24 mouse cellular contexts compared by ENCODE assay signal in the genomic region with DNA sequence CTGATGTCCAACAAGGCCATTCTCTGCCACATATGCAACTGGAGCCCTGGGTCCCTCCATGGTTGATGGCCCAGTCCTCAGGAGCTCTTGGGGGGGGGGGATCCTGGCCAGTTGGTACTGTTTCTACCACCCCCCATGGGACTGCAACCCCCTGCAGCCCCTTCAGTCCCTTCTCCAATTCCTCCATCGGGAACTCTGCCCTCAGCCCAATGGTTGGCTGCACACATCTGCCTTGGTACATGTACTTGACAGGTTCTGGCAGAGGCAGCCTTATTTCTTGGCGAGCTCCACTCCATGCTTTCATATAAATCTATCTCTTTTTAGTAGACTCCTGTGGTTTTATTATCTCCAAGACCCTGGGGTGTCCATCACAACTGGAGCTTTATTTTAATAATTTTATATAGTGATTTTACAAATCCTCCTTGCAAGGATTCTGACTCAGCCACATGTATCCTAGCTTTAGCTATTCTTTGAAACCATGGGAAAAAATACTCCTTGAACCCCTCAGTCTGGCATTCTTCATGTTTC.
A peak's percentile ranks its signal among the peaks of the same experiment; 100 is the strongest.
DNase-seq lines count a peak whose midpoint lies in the region; ATAC-seq and TF ChIP-seq lines count a peak whose summit lies in the region.
"Had no signal": no experiment of that assay in that cellular context is flagged by ENCODE, and none has a peak within 500 bp of the region (broad histone marks: within the 10 kb centered on the region; RNA-seq: fewer than 3 reads in every experiment).

No protein-coding gene starts in this region.

- no peaks in the 10 kb centered on the region for H3K36me3 ChIP-seq in heart, embryonic 10.5 days
- no peaks in the 10 kb centered on the region for H3K36me3 ChIP-seq in testis, adult 2 months (ENCODE audit: control insufficient read depth, insufficient read depth, low read length)
- H3K36me3 ChIP-seq: embryonic facial prominence, embryonic 12.5 days; embryonic facial prominence, embryonic 15.5 days; forebrain, embryonic 12.5 days; forebrain, embryonic 15.5 days; heart, embryonic 12.5 days; heart, embryonic 15.5 days; hindbrain, embryonic 10.5 days; hindbrain, embryonic 13.5 days; intestine, embryonic 15.5 days had no signal

- DNase-seq in heart, adult 11 months: peak; percentile 57
- no peak for DNase-seq in heart, embryonic 10.5 days (ENCODE audit: low spot score)
- no peak for DNase-seq in testis, postnatal 10 days (ENCODE audit: low spot score)
- DNase-seq in gastrocnemius, postnatal 36 days: no peak
- DNase-seq: adrenal gland, postnatal 10 days; adrenal gland, postnatal 36 days; cerebellum, adult 2 months; cerebellum, adult 9-11 months; gastrocnemius, postnatal 25 days; heart, postnatal 10 days; heart, postnatal 36 days had no signal

- WGBS in heart, embryonic 10.5 days: 80% methylated on average over 2 of the region's 2 CpGs

- peak; percentile 68 for ATAC-seq in megakaryocyte-erythroid progenitor cell, adult 5-6 weeks (replicated peaks; ENCODE audit: low FRiP score, low TSS enrichment, poor library complexity, severe bottlenecking)
- ATAC-seq: CD4-positive, CD25-positive, alpha-beta regulatory T cell, adult 4 months; forebrain, embryonic 15.5 days; hindbrain, embryonic 16.5 days; intestine, embryonic 15.5 days had no signal

- no peaks in the 10 kb centered on the region for H3K27me3 ChIP-seq in heart, embryonic 10.5 days (ENCODE audit: insufficient read depth, poor library complexity, severe bottlenecking)
- no peaks in the 10 kb centered on the region for H3K27me3 ChIP-seq in testis, adult 2 months (ENCODE audit: control insufficient read depth, insufficient read depth, low read length)
- H3K27me3 ChIP-seq: embryonic facial prominence, embryonic 12.5 days; embryonic facial prominence, embryonic 15.5 days; forebrain, embryonic 12.5 days; forebrain, embryonic 15.5 days; heart, embryonic 12.5 days; heart, embryonic 15.5 days; hindbrain, embryonic 13.5 days; intestine, embryonic 15.5 days had no signal

- no peaks in the 10 kb centered on the region for H3K4me1 ChIP-seq in heart, embryonic 10.5 days
- H3K4me1 ChIP-seq in testis, adult 2 months (ENCODE audit: control insufficient read depth, insufficient read depth, low read length): no peaks in the 10 kb centered on the region
- H3K4me1 ChIP-seq: embryonic facial prominence, embryonic 12.5 days; embryonic facial prominence, embryonic 15.5 days; forebrain, embryonic 12.5 days; forebrain, embryonic 15.5 days; heart, embryonic 12.5 days; hindbrain, embryonic 10.5 days; hindbrain, embryonic 13.5 days; intestine, embryonic 15.5 days had no signal

- no peak for TF ChIP-seq POLR2A in testis, adult 2 months (IDR thresholded peaks at IDR 0.05; ENCODE audit: control insufficient read depth, low read depth, low read length)

- no peak overlapping the region for H3K4me3 ChIP-seq in heart, embryonic 10.5 days
- H3K4me3 ChIP-seq in testis, adult 2 months (ENCODE audit: control insufficient read depth, low read depth, low read length): peak overlapping the region; percentile 36
- H3K4me3 ChIP-seq: embryonic facial prominence, embryonic 12.5 days; embryonic facial prominence, embryonic 15.5 days; forebrain, embryonic 12.5 days; forebrain, embryonic 15.5 days; heart, embryonic 12.5 days; heart, embryonic 15.5 days; hindbrain, embryonic 10.5 days; hindbrain, embryonic 13.5 days; intestine, embryonic 15.5 days had no signal

- no peak for TF ChIP-seq CTCF in testis, adult 2 months (IDR thresholded peaks at IDR 0.05; ENCODE audit: control insufficient read depth, insufficient read depth, insufficient replicate concordance, low read depth, low read length)

- no peak overlapping the region for H3K27ac ChIP-seq in heart, embryonic 10.5 days
- no peak overlapping the region for H3K27ac ChIP-seq in testis, adult 2 months (ENCODE audit: control insufficient read depth, insufficient read depth, low read depth, low read length)
- H3K27ac ChIP-seq: embryonic facial prominence, embryonic 12.5 days; embryonic facial prominence, embryonic 15.5 days; forebrain, embryonic 12.5 days; forebrain, embryonic 15.5 days; heart, embryonic 15.5 days; hindbrain, embryonic 10.5 days; hindbrain, embryonic 13.5 days; intestine, embryonic 15.5 days had no signal

- intact Hi-C loops in gastrocnemius, postnatal 36 days (cut with DNase I): no loop called here

- no peaks in the 10 kb centered on the region for H3K9me3 ChIP-seq in heart, embryonic 10.5 days
- H3K9me3 ChIP-seq: embryonic facial prominence, embryonic 12.5 days; embryonic facial prominence, embryonic 15.5 days; forebrain, embryonic 12.5 days; forebrain, embryonic 15.5 days; heart, embryonic 12.5 days; heart, embryonic 15.5 days; hindbrain, embryonic 10.5 days; hindbrain, embryonic 13.5 days; intestine, embryonic 15.5 days had no signal
